Mouse (Mus musculus) kidney, adult 2 months (tissue): ENCODE results near the gene Itga5.

ENCODE experiments used
- CTCF ChIP-seq: fragments of 200-500 bp; conservative IDR thresholded peaks from 2 replicates; pipeline ENCODE4 v1.5.1; 2011; ENCODE audit warnings: low read depth, mild to moderate bottlenecking, control low read depth, low read length, moderate library complexity, mixed read lengths; ENCODE audit not compliant: insufficient read depth, insufficient read length
- POLR2A ChIP-seq: fragments of 200-500 bp; IDR thresholded peaks from one replicate; pipeline ENCODE4 v1.6.1; 2011; ENCODE audit warnings: low read depth, low read length, control low read depth

GRCm38 (mm10) chr15:103303916-103304615, 62.5 kb downstream of the Itga5 start:
- TF ChIP-seq POLR2A (no peak), CTCF (no peak)
